Mouse (Mus musculus) liver, adult 2 months (tissue): Measurements from ENCODE around the gene Hdac7.

Source experiments
- CTCF ChIP-seq: fragments of 200-500 bp; IDR thresholded peaks from 2 replicates; pipeline ENCODE4 v1.5.1; 2011; ENCODE audit warnings: low read depth, low read length, control low read depth
- POLR2A ChIP-seq: fragments of 200-500 bp; IDR thresholded peaks from 2 replicates; pipeline ENCODE4 v1.6.1; 2011; ENCODE audit warnings: low read length, control low read depth; ENCODE audit not compliant: insufficient read depth; ENCODE audit errors: extremely low read depth

DNA sequence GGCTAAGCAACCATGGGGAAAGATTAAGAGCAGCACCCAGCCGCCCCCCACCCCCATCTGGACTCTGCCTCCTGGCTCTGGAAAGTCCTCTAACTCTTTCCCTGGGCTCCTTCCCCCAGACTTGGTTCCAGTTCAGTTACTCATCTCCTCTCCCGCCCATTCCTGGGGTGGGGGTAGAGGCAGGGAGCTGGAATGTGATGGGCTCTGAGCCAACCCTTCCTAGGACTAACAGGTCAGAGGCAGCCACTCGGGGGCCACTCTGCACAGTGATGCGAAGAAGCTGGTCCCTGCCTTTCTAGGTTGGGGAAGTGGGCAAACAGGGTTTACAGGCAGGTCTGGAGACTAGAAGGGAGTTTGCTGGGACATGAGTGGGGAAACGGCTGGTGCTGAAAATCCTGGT is 71.2 kb downstream of the Hdac7 start:
- no peak for TF ChIP-seq CTCF
- TF ChIP-seq POLR2A = no peak
